Mouse (Mus musculus) bone marrow macrophage, adult 2 months (primary cell): ENCODE measurements around the gene Cd55.
"Not testable (repeated sequence)": the region's sequence is repeated elsewhere in the genome, so short reads cannot be mapped to it uniquely, and the experiment has no call there.

Experiments
- CTCF ChIP-seq: IDR thresholded peaks from 2 replicates; pipeline ENCODE4 v1.5.1; 2012; ENCODE audit warnings: low read depth, mild to moderate bottlenecking, low read length, moderate library complexity
- POLR2A ChIP-seq: IDR thresholded peaks from 2 replicates; pipeline ENCODE4 v1.6.1; 2012; ENCODE audit warnings: mild to moderate bottlenecking, low read depth, low read length, borderline replicate concordance

- TF ChIP-seq POLR2A, CTCF: not testable (repeated sequence)
Measured at GRCm38 (mm10) chr1:130397109-130397508, 65.4 kb downstream of the Cd55 start.
